Mouse (Mus musculus) fibroblast of lung, adult 2 months (primary cell): ENCODE measurements around the gene Gm49337.
A peak's percentile ranks its signal among the peaks of the same experiment; 100 is the strongest.

Experiments
- DNase-seq: peaks from one replicate; pipeline ENCODE4 v3.0.0-alpha.2; 2011; ENCODE audit warnings: low read depth

The Gm49337 gene

GRCm38 (mm10) chr4:116329256-116329655, 156.1 kb downstream of the Gm49337 start:
- DNase-seq: no peak

GRCm38 (mm10) chr4:116336294-116336693, 163.1 kb downstream of the Gm49337 start:
- DNase-seq: no peak

GRCm38 (mm10) chr4:116342119-116342518, 168.9 kb downstream of the Gm49337 start:
- DNase-seq: peak; percentile 38
